Mouse (Mus musculus) left cerebral cortex, adult 6 months (tissue): Measurements from ENCODE around the gene Prdx3. TPM values are rescaled to one million over a fixed set of nuclear protein-coding genes. Genes with fewer than 3 reads are reported as not detected.

Experiments used
- long read RNA-seq, 2 experiments: library from polyadenylated mRNA; unstranded; transcript quantifications; one replicate each; pipeline ENCODE4 v2.0.0; 2019 to 2020
- polyA plus RNA-seq: library from polyadenylated mRNA; unstranded; fragments of <200 nt; fragmentation: Nextera tagmentation; gene quantifications from 2 replicates; pipeline ENCODE4 v1.2.3, GENCODE M21; 2021

The Prdx3 gene
- 121 and 134 TPM in 2 replicates for polyA plus RNA-seq
- long read RNA-seq, experiment 1, transcript Prdx3-201 (7 exons, 1,478 nt), result major isoform, 459 of 484 reads
- long read RNA-seq, experiment 1, partial matches to known transcripts, result 9 of 484 reads
- long read RNA-seq, experiment 1, other reads (novel, unspliced or antisense), result 16 of 484 reads
- long read RNA-seq, experiment 2, transcript Prdx3-201 (7 exons, 1,478 nt), result major isoform, 145 of 161 reads
- long read RNA-seq, experiment 2, partial matches to known transcripts, result 10 of 161 reads
- long read RNA-seq, experiment 2, other reads (novel, unspliced or antisense), result 6 of 161 reads

GRCm38 (mm10) chr19:60874064-60874694, at the start of gene Prdx3:
Gene Prdx3, minus strand, starts transcription at chr19:60874556.

GRCm38 (mm10) chr19:60889714-60890315, 15.5 kb upstream of the Prdx3 start, which contains the start of gene Grk5:
Gene Grk5, plus strand, starts transcription at chr19:60889749.

GRCm38 (mm10) chr19:60860868-60861700, 13.3 kb downstream of the Prdx3 start, which contains the start of gene Sfxn4:
Gene Sfxn4, minus strand, starts transcription at chr19:60861479.

Other genes with a start within 250 kb of the Prdx3 start
- gene Nanos1, start 118.6 kb downstream of the Prdx3 start, polyA plus RNA-seq, result 5.5 and 14.3 TPM in 2 replicates
- 30.2 and 34.1 TPM in 2 replicates for gene Eif3a, start 83.9 kb downstream of the Prdx3 start, polyA plus RNA-seq
- gene Fam45a, start 63.0 kb downstream of the Prdx3 start, polyA plus RNA-seq, result 36.7 and 52.5 TPM in 2 replicates
- 12.3 and 12.5 TPM in 2 replicates for gene Sfxn4, start 13.1 kb downstream of the Prdx3 start, polyA plus RNA-seq
- 1.1 and 1.3 TPM in 2 replicates for gene Grk5, start 15.2 kb upstream of the Prdx3 start, polyA plus RNA-seq